Mouse (Mus musculus) A20 (cell line): ENCODE data around the gene Ankrd10.
"Not testable (repeated sequence)": the region's sequence is repeated elsewhere in the genome, so short reads cannot be mapped to it uniquely, and the experiment has no call there.

Experiments used
- DNase-seq: peaks from one replicate; pipeline ENCODE4 v3.0.0-alpha.2; 2011; ENCODE audit warnings: low read depth, low spot score

Ankrd10 gene

GRCm38 (mm10) chr8:11635611-11636081 is at the start of gene Ankrd10:
Ankrd10 (minus strand) TSS chr8:11635757.
- peak; percentile 99 for DNase-seq

- DNase-seq, result no peak
Measured at GRCm38 (mm10) chr8:11684558-11684957, 49.0 kb upstream of the Ankrd10 start.

GRCm38 (mm10) chr8:11668308-11668707 is 32.8 kb upstream of the Ankrd10 start:
- DNase-seq, result no peak

GRCm38 (mm10) chr8:11666023-11666716 is 30.6 kb upstream of the Ankrd10 start:
- DNase-seq, result not testable (repeated sequence)

- DNase-seq, result no peak
Measured at GRCm38 (mm10) chr8:11661969-11662368, 26.4 kb upstream of the Ankrd10 start.

GRCm38 (mm10) chr8:11650021-11650420 is 14.5 kb upstream of the Ankrd10 start:
- no peak for DNase-seq

GRCm38 (mm10) chr8:11643123-11643522 is 7.6 kb upstream of the Ankrd10 start:
- DNase-seq, result no peak

- no peak for DNase-seq
Measured at GRCm38 (mm10) chr8:11640606-11641005, 5.0 kb upstream of the Ankrd10 start.

- no peak for DNase-seq
Measured at GRCm38 (mm10) chr8:11637531-11637930, 2.0 kb upstream of the Ankrd10 start.

GRCm38 (mm10) chr8:11636324-11637057 is 934 bp upstream of the Ankrd10 start:
- peak; percentile 94 for DNase-seq

- peak; percentile 96 for DNase-seq
Measured at GRCm38 (mm10) chr8:11635012-11635577, 462 bp downstream of the Ankrd10 start.

GRCm38 (mm10) chr8:11634331-11635011 is 1.1 kb downstream of the Ankrd10 start:
- DNase-seq, result no peak

GRCm38 (mm10) chr8:11633414-11633813 is 2.1 kb downstream of the Ankrd10 start:
- DNase-seq, result no peak

GRCm38 (mm10) chr8:11632406-11632805 is 3.2 kb downstream of the Ankrd10 start:
- DNase-seq, result no peak

GRCm38 (mm10) chr8:11629206-11629605 is 6.4 kb downstream of the Ankrd10 start:
- DNase-seq, result no peak

- no peak for DNase-seq
Measured at GRCm38 (mm10) chr8:11628506-11629132, 6.9 kb downstream of the Ankrd10 start.

- DNase-seq, result no peak
Measured at GRCm38 (mm10) chr8:11627717-11628116, 7.8 kb downstream of the Ankrd10 start.

- DNase-seq, result no peak
Measured at GRCm38 (mm10) chr8:11625084-11625483, 10.5 kb downstream of the Ankrd10 start.

GRCm38 (mm10) chr8:11619091-11619490 is 16.5 kb downstream of the Ankrd10 start:
- DNase-seq, result no peak

- no peak for DNase-seq
Measured at GRCm38 (mm10) chr8:11618063-11618462, 17.5 kb downstream of the Ankrd10 start.

GRCm38 (mm10) chr8:11616294-11616693 is 19.3 kb downstream of the Ankrd10 start:
- DNase-seq, result peak; percentile 42
